Comparison of ENCODE assay signal across 20 mouse cellular contexts in the genomic region with DNA sequence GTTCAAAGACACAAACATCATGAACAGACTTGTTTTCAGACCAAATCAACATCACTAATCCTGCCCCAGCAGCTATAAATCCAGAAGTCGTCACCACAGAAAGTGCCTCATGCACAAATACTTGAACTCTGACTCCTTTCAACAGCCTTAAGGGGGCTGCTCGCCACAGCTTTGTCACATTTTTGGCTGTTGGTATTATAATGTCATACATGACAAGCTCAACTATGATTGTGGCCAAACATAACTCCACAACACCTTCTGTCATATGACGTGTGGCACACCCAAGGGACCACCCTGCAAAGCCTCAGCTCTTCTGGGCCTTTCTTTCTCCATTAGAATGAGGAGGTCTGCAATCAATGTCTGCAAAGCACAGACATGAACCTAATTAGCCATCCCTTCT.
DNase-seq lines count a peak whose midpoint lies in the region; ATAC-seq and TF ChIP-seq lines count a peak whose summit lies in the region.
"Had no signal": no experiment of that assay in that cellular context is flagged by ENCODE, and none has a peak within 500 bp of the region (broad histone marks: within the 10 kb centered on the region; RNA-seq: fewer than 3 reads in every experiment).

No protein-coding gene starts in this region.

- no peaks in the 10 kb centered on the region for H3K9me3 ChIP-seq in heart, embryonic 10.5 days
- H3K9me3 ChIP-seq in heart, embryonic 11.5 days (replicated peaks; ENCODE audit: control insufficient read depth, low read length), result no peaks in the 10 kb centered on the region
- no peaks in the 10 kb centered on the region for H3K9me3 ChIP-seq in lung, postnatal 0 days (ENCODE audit: low read length)
- no peaks in the 10 kb centered on the region for H3K9me3 ChIP-seq in limb, embryonic 11.5 days (ENCODE audit: control insufficient read depth, low read length)
- H3K9me3 ChIP-seq: embryonic facial prominence, embryonic 10.5 days; forebrain, embryonic 13.5 days; heart, embryonic 13.5 days; hindbrain, embryonic 13.5 days had no signal

- H3K4me2 ChIP-seq in heart, embryonic 11.5 days, result no peak overlapping the region
- no peak overlapping the region for H3K4me2 ChIP-seq in lung, postnatal 0 days (replicated peaks; ENCODE audit: low read depth, low read length)
- no peak overlapping the region for H3K4me2 ChIP-seq in limb, embryonic 11.5 days (ENCODE audit: low read depth, severe bottlenecking)
- H3K4me2 ChIP-seq: forebrain, embryonic 13.5 days; heart, embryonic 13.5 days; hindbrain, embryonic 13.5 days had no signal

- 75% methylated on average over 3 of the region's 3 CpGs for WGBS in heart, embryonic 10.5 days
- 56% methylated on average over 3 of the region's 3 CpGs for WGBS in heart, embryonic 11.5 days (ENCODE audit: insufficient replicate concordance)
- WGBS in lung, postnatal 0 days, result 44% methylated on average over 3 of the region's 3 CpGs
- 20% methylated on average over 3 of the region's 3 CpGs for WGBS in limb, embryonic 11.5 days

- H3K9ac ChIP-seq in heart, embryonic 11.5 days (ENCODE audit: low read depth, low read length), result no peak overlapping the region
- H3K9ac ChIP-seq in lung, postnatal 0 days (replicated peaks; ENCODE audit: low read depth), result no peak overlapping the region
- no peak overlapping the region for H3K9ac ChIP-seq in limb, embryonic 11.5 days (ENCODE audit: low read length)
- H3K9ac ChIP-seq: forebrain, embryonic 13.5 days; heart, embryonic 13.5 days; hindbrain, embryonic 13.5 days had no signal

- H3K4me1 ChIP-seq in heart, embryonic 10.5 days, result no peaks in the 10 kb centered on the region; the same call in 1 of the 2 replicates
- no peaks in the 10 kb centered on the region for H3K4me1 ChIP-seq in heart, embryonic 11.5 days (ENCODE audit: control insufficient read depth, insufficient read depth, low read length)
- H3K4me1 ChIP-seq in lung, postnatal 0 days (ENCODE audit: insufficient read depth, low read depth, low read length), result no peaks in the 10 kb centered on the region
- H3K4me1 ChIP-seq in limb, embryonic 11.5 days (ENCODE audit: control insufficient read depth, insufficient read depth, low read length), result peaks cover 8% of the 10 kb centered on the region; the same call in 1 of the 2 replicates
- H3K4me1 ChIP-seq: forebrain, embryonic 13.5 days had no signal

- H3K4me3 ChIP-seq in heart, embryonic 10.5 days, result no peak overlapping the region
- H3K4me3 ChIP-seq in heart, embryonic 11.5 days (ENCODE audit: low read depth, low read length), result no peak overlapping the region
- H3K4me3 ChIP-seq in lung, postnatal 0 days (ENCODE audit: low read depth, low read length), result no peak overlapping the region
- no peak overlapping the region for H3K4me3 ChIP-seq in limb, embryonic 11.5 days (ENCODE audit: low read depth, low read length)
- H3K4me3 ChIP-seq: embryonic facial prominence, embryonic 10.5 days; forebrain, embryonic 13.5 days; heart, adult 2 months; heart, embryonic 13.5 days; hindbrain, embryonic 13.5 days had no signal

- no peaks in the 10 kb centered on the region for H3K36me3 ChIP-seq in heart, embryonic 10.5 days
- no peaks in the 10 kb centered on the region for H3K36me3 ChIP-seq in heart, embryonic 11.5 days (ENCODE audit: control insufficient read depth, insufficient read depth, low read length)
- H3K36me3 ChIP-seq in lung, postnatal 0 days (ENCODE audit: insufficient read depth, low read length), result no peaks in the 10 kb centered on the region
- H3K36me3 ChIP-seq in limb, embryonic 11.5 days (ENCODE audit: control insufficient read depth, insufficient read depth, low read length), result no peaks in the 10 kb centered on the region
- H3K36me3 ChIP-seq: embryonic facial prominence, embryonic 10.5 days; heart, embryonic 13.5 days; hindbrain, embryonic 13.5 days had no signal

- ATAC-seq in heart, embryonic 11.5 days (replicated peaks; ENCODE audit: insufficient number of reproducible peaks, low FRiP score, low TSS enrichment), result no peak
- ATAC-seq in lung, postnatal 0 days, result no peak
- ATAC-seq in limb, embryonic 11.5 days (ENCODE audit: insufficient number of reproducible peaks, low FRiP score, low TSS enrichment, low read depth), result no peak
- ATAC-seq: forebrain, embryonic 13.5 days; hindbrain, postnatal 0 days had no signal

- DNase-seq in heart, embryonic 10.5 days (ENCODE audit: low spot score), result peak; percentile 43
- DNase-seq in lung, postnatal 0 days (ENCODE audit: low spot score), result peak; percentile 41
- no peak for DNase-seq in lung, postnatal 10 days
- peak; percentile 65 for DNase-seq in NIH3T3 (ENCODE audit: low read depth)
- DNase-seq in limb, embryonic 11.5 days (ENCODE audit: low spot score), result peak; percentile 53
- no peak for DNase-seq in urinary bladder, postnatal 25 days (ENCODE audit: low spot score)
- DNase-seq: adrenal gland, adult 2 months; adrenal gland, postnatal 25 days; cerebellum, adult 2 months; cerebellum, postnatal 10 days; gastrocnemius, postnatal 10 days; heart, adult 2 months; heart, postnatal 4 days had no signal

- no peak for TF ChIP-seq EP300 in lung, postnatal 0 days (IDR thresholded peaks at IDR 0.05)

- no peak overlapping the region for H3K27ac ChIP-seq in heart, embryonic 10.5 days
- H3K27ac ChIP-seq in heart, embryonic 11.5 days (ENCODE audit: low read depth, low read length), result no peak overlapping the region
- no peak overlapping the region for H3K27ac ChIP-seq in lung, postnatal 0 days (ENCODE audit: low read length)
- no peak overlapping the region for H3K27ac ChIP-seq in limb, embryonic 11.5 days (replicated peaks; ENCODE audit: low read depth, low read length)
- H3K27ac ChIP-seq: embryonic facial prominence, embryonic 10.5 days; forebrain, embryonic 13.5 days; heart, adult 2 months; heart, embryonic 13.5 days; hindbrain, embryonic 13.5 days; hindbrain, postnatal 0 days had no signal

- no peak for TF ChIP-seq CTCF in lung, postnatal 0 days (IDR thresholded peaks at IDR 0.05)

- no peaks in the 10 kb centered on the region for H3K27me3 ChIP-seq in heart, embryonic 10.5 days (ENCODE audit: insufficient read depth, poor library complexity, severe bottlenecking)
- H3K27me3 ChIP-seq in heart, embryonic 11.5 days (ENCODE audit: control insufficient read depth, insufficient read depth, low read length), result no peaks in the 10 kb centered on the region
- no peaks in the 10 kb centered on the region for H3K27me3 ChIP-seq in lung, postnatal 0 days (replicated peaks; ENCODE audit: insufficient read depth, low read length)
- no peaks in the 10 kb centered on the region for H3K27me3 ChIP-seq in limb, embryonic 11.5 days (ENCODE audit: control insufficient read depth, insufficient read depth, low read length)
- H3K27me3 ChIP-seq: CH12.LX; forebrain, embryonic 13.5 days; heart, embryonic 13.5 days; hindbrain, embryonic 13.5 days had no signal

Comparison
In these comparisons a context has a peak if more than half of its experiments do, and no peak if none do; other contexts are left out.
1. DNase-seq: peak in heart, embryonic 10.5 days (single experiment), lung, postnatal 0 days (single experiment), NIH3T3 (single experiment) and limb, embryonic 11.5 days (single experiment); none in lung, postnatal 10 days (single experiment) and urinary bladder, postnatal 25 days (single experiment).